ENCODE assay signal across 9 mouse cellular contexts in genomic region chr1:87922666-87923065, GRCm38 (mm10).
DNase-seq lines count a peak whose midpoint lies in the region; ATAC-seq lines count a peak whose summit lies in the region.
"Had no signal": no experiment of that assay in that cellular context is flagged by ENCODE, and none has a peak within 500 bp of the region (broad histone marks: within the 10 kb centered on the region; RNA-seq: fewer than 3 reads in every experiment).

No protein-coding gene starts in this region.

- no peak overlapping the region for H3K4me2 ChIP-seq in kidney, embryonic 14.5 days (replicated peaks; ENCODE audit: low read depth, low read length)
- no peak overlapping the region for H3K4me2 ChIP-seq in embryonic facial prominence, embryonic 14.5 days (ENCODE audit: low read depth, low read length)
- no peak overlapping the region for H3K4me2 ChIP-seq in forebrain, embryonic 12.5 days
- H3K4me2 ChIP-seq: hindbrain, embryonic 15.5 days had no signal

- DNase-seq in CD4-positive, CD25-positive, alpha-beta regulatory T cell, adult 2 months (ENCODE audit: low read depth, low spot score), result peak; percentile 52
- DNase-seq in kidney, adult 9 months, result peak; percentile 70
- peak; percentile 71 for DNase-seq in Muller cell, postnatal 12 days (ENCODE audit: inconsistent ontology term)
- DNase-seq in embryonic facial prominence, embryonic 14.5 days (ENCODE audit: low spot score), result peak; percentile 55
- DNase-seq in lung, postnatal 25 days (ENCODE audit: low spot score), result peak; percentile 71

- ATAC-seq in CD4-positive, CD25-positive, alpha-beta regulatory T cell, adult 4 months, result no peak
- no peak for ATAC-seq in kidney, embryonic 14.5 days (ENCODE audit: low FRiP score, low TSS enrichment)
- no peak for ATAC-seq in embryonic facial prominence, embryonic 14.5 days (ENCODE audit: low read depth)
- no peak for ATAC-seq in forebrain, embryonic 12.5 days (ENCODE audit: low FRiP score)

- H3K27ac ChIP-seq in kidney, embryonic 14.5 days (ENCODE audit: low read depth, low read length), result no peak overlapping the region
- no peak overlapping the region for H3K27ac ChIP-seq in embryonic facial prominence, embryonic 14.5 days (replicated peaks; ENCODE audit: low read depth, low read length)
- H3K27ac ChIP-seq in forebrain, embryonic 12.5 days, result no peak overlapping the region
- H3K27ac ChIP-seq: hindbrain, embryonic 15.5 days had no signal

- no peak overlapping the region for H3K9ac ChIP-seq in kidney, embryonic 14.5 days (ENCODE audit: low read depth, low read length)
- H3K9ac ChIP-seq in embryonic facial prominence, embryonic 14.5 days (ENCODE audit: low read depth, low read length), result no peak overlapping the region
- no peak overlapping the region for H3K9ac ChIP-seq in forebrain, embryonic 12.5 days
- H3K9ac ChIP-seq: hindbrain, embryonic 15.5 days had no signal

- H3K9me3 ChIP-seq in kidney, embryonic 14.5 days (ENCODE audit: control insufficient read depth, low read length), result no peaks in the 10 kb centered on the region
- no peaks in the 10 kb centered on the region for H3K9me3 ChIP-seq in embryonic facial prominence, embryonic 14.5 days (ENCODE audit: control insufficient read depth, low read length)
- H3K9me3 ChIP-seq in forebrain, embryonic 12.5 days, result no peaks in the 10 kb centered on the region
- H3K9me3 ChIP-seq: hindbrain, embryonic 15.5 days had no signal

- no peak overlapping the region for H3K4me3 ChIP-seq in kidney, embryonic 14.5 days (ENCODE audit: low read length)
- no peak overlapping the region for H3K4me3 ChIP-seq in embryonic facial prominence, embryonic 14.5 days (ENCODE audit: low read depth, low read length)
- no peak overlapping the region for H3K4me3 ChIP-seq in forebrain, embryonic 12.5 days (replicated peaks)
- H3K4me3 ChIP-seq: hindbrain, embryonic 15.5 days had no signal

- no peaks in the 10 kb centered on the region for H3K27me3 ChIP-seq in kidney, embryonic 14.5 days (ENCODE audit: control insufficient read depth, insufficient read depth, low read length)
- no peaks in the 10 kb centered on the region for H3K27me3 ChIP-seq in embryonic facial prominence, embryonic 14.5 days (replicated peaks; ENCODE audit: control insufficient read depth, insufficient read depth, low read length)
- H3K27me3 ChIP-seq in forebrain, embryonic 12.5 days, result no peaks in the 10 kb centered on the region
- H3K27me3 ChIP-seq: hindbrain, embryonic 15.5 days had no signal

- H3K36me3 ChIP-seq in kidney, embryonic 14.5 days (ENCODE audit: control insufficient read depth, insufficient read depth, low read length), result peaks cover 63% of the 10 kb centered on the region
- H3K36me3 ChIP-seq in embryonic facial prominence, embryonic 14.5 days (ENCODE audit: control insufficient read depth, insufficient read depth, low read length), result peaks cover 80% of the 10 kb centered on the region
- H3K36me3 ChIP-seq in forebrain, embryonic 12.5 days (replicated peaks), result peaks cover 78% of the 10 kb centered on the region

- WGBS in kidney, embryonic 14.5 days, result 70% methylated on average over 1 of the region's 1 CpGs
- WGBS in embryonic facial prominence, embryonic 14.5 days, result 64% methylated on average over 1 of the region's 1 CpGs
- 71% methylated on average over 1 of the region's 1 CpGs for WGBS in forebrain, embryonic 12.5 days

- no peaks in the 10 kb centered on the region for H3K4me1 ChIP-seq in kidney, embryonic 14.5 days (ENCODE audit: control insufficient read depth, insufficient read depth, low read length)
- H3K4me1 ChIP-seq in embryonic facial prominence, embryonic 14.5 days (ENCODE audit: control insufficient read depth, insufficient read depth, low read length), result no peaks in the 10 kb centered on the region
- H3K4me1 ChIP-seq in forebrain, embryonic 12.5 days, result no peaks in the 10 kb centered on the region
- H3K4me1 ChIP-seq: hindbrain, embryonic 15.5 days had no signal
